Mouse (Mus musculus): ENCODE results near the gene Ccdc187.

Gene Ccdc187

GRCm38 (mm10) chr2:26223961-26224360, 70.4 kb downstream of the Ccdc187 start:
- DNase-seq (ENCODE audit: low read depth in 2 of 2, low spot score in 2 of 2): no peak

GRCm38 (mm10) chr2:26214526-26214925, 79.8 kb downstream of the Ccdc187 start:
- DNase-seq (ENCODE audit: low read depth in 2 of 2, low spot score in 2 of 2): no peak

GRCm38 (mm10) chr2:26209566-26209965, 84.8 kb downstream of the Ccdc187 start:
- no peak for DNase-seq (ENCODE audit: low read depth in 2 of 2, low spot score in 2 of 2)

GRCm38 (mm10) chr2:26208126-26208789, 86.1 kb downstream of the Ccdc187 start, which contains the start of gene Lhx3:
Lhx3 (minus strand) TSS chr2:26208289.
- DNase-seq (ENCODE audit: low read depth in 2 of 2, low spot score in 2 of 2): no peak

GRCm38 (mm10) chr2:26207559-26207958, 86.8 kb downstream of the Ccdc187 start:
- DNase-seq (ENCODE audit: low read depth in 2 of 2, low spot score in 2 of 2): no peak

- no peak for DNase-seq (ENCODE audit: low read depth in 2 of 2, low spot score in 2 of 2)
Measured at GRCm38 (mm10) chr2:26205761-26206160, 88.6 kb downstream of the Ccdc187 start.

GRCm38 (mm10) chr2:26205126-26205525, 89.2 kb downstream of the Ccdc187 start:
- DNase-seq (ENCODE audit: low read depth in 2 of 2, low spot score in 2 of 2): no peak

GRCm38 (mm10) chr2:26202849-26203475, 91.4 kb downstream of the Ccdc187 start:
- DNase-seq (ENCODE audit: low read depth in 2 of 2, low spot score in 2 of 2): no peak

GRCm38 (mm10) chr2:26201926-26202848, 92.2 kb downstream of the Ccdc187 start:
- DNase-seq (ENCODE audit: low read depth in 2 of 2, low spot score in 2 of 2): no peak

- DNase-seq (ENCODE audit: low read depth in 2 of 2, low spot score in 2 of 2): no peak
Measured at GRCm38 (mm10) chr2:26198488-26198887, 95.9 kb downstream of the Ccdc187 start.

- no peak for DNase-seq (ENCODE audit: low read depth in 2 of 2, low spot score in 2 of 2)
Measured at GRCm38 (mm10) chr2:26194552-26195339, 99.6 kb downstream of the Ccdc187 start.

All from CD8-positive naive resting alpha-beta T cell, adult 2 months (primary cell).